8 mouse cellular contexts compared by ENCODE assay signal in genomic region chr2:154593025-154593424, GRCm38 (mm10). TPM values are rescaled to one million over a fixed set of nuclear protein-coding genes. Genes with fewer than 3 reads are reported as not detected.
DNase-seq lines count a peak whose midpoint lies in the region; ATAC-seq lines count a peak whose summit lies in the region.

No protein-coding gene starts in this region.

- DNase-seq in cerebellum, adult 8-10 months, result peak; percentile 23
- no peak for DNase-seq in cerebellum, adult 9-10 months
- DNase-seq in limb, embryonic 11.5 days (ENCODE audit: low spot score), result peak; percentile 36
- DNase-seq in limb, embryonic 10.5 days (ENCODE audit: low spot score), result no peak
- no peak for DNase-seq in frontal cortex, postnatal 25 days (ENCODE audit: low spot score in 2 of 2)

- H3K4me3 ChIP-seq in limb, embryonic 11.5 days (ENCODE audit: low read depth, low read length), result no peak overlapping the region
- H3K4me3 ChIP-seq in limb, embryonic 10.5 days, result no peak overlapping the region
- H3K4me3 ChIP-seq in midbrain, embryonic 16.5 days (ENCODE audit: low read depth, low read length), result no peak overlapping the region

- no peaks in the 10 kb centered on the region for H3K4me1 ChIP-seq in limb, embryonic 11.5 days (ENCODE audit: control insufficient read depth, insufficient read depth, low read length)
- no peaks in the 10 kb centered on the region for H3K4me1 ChIP-seq in limb, embryonic 10.5 days
- H3K4me1 ChIP-seq in midbrain, embryonic 16.5 days (ENCODE audit: control insufficient read depth, insufficient read depth, low read length), result no peaks in the 10 kb centered on the region

- H3K9ac ChIP-seq in limb, embryonic 11.5 days (ENCODE audit: low read length), result no peak overlapping the region
- no peak overlapping the region for H3K9ac ChIP-seq in midbrain, embryonic 16.5 days (ENCODE audit: low read depth, low read length)

- no peak overlapping the region for H3K27ac ChIP-seq in limb, embryonic 11.5 days (replicated peaks; ENCODE audit: low read depth, low read length)
- H3K27ac ChIP-seq in limb, embryonic 10.5 days, result no peak overlapping the region
- no peak overlapping the region for H3K27ac ChIP-seq in midbrain, embryonic 16.5 days (ENCODE audit: low read length)

- H3K36me3 ChIP-seq in limb, embryonic 11.5 days (ENCODE audit: control insufficient read depth, insufficient read depth, low read length), result no peaks in the 10 kb centered on the region
- peaks cover 3% of the 10 kb centered on the region for H3K36me3 ChIP-seq in limb, embryonic 10.5 days
- H3K36me3 ChIP-seq in midbrain, embryonic 16.5 days (ENCODE audit: control insufficient read depth, insufficient read depth, low read length), result no peaks in the 10 kb centered on the region; the same call in 1 of the 2 replicates

- H3K27me3 ChIP-seq in limb, embryonic 11.5 days (ENCODE audit: control insufficient read depth, insufficient read depth, low read length), result no peaks in the 10 kb centered on the region
- no peaks in the 10 kb centered on the region for H3K27me3 ChIP-seq in limb, embryonic 10.5 days (ENCODE audit: low read depth, poor library complexity, severe bottlenecking)
- H3K27me3 ChIP-seq in midbrain, embryonic 16.5 days (ENCODE audit: control insufficient read depth, insufficient read depth, low read depth, low read length), result no peaks in the 10 kb centered on the region

- peaks cover 2% of the 10 kb centered on the region; the same call in 1 of the 2 replicates for H3K9me3 ChIP-seq in limb, embryonic 11.5 days (ENCODE audit: control insufficient read depth, low read length)
- H3K9me3 ChIP-seq in limb, embryonic 10.5 days (replicated peaks), result no peaks in the 10 kb centered on the region
- H3K9me3 ChIP-seq in midbrain, embryonic 16.5 days (replicated peaks; ENCODE audit: control insufficient read depth, low read length, poor library complexity, severe bottlenecking), result no peaks in the 10 kb centered on the region

- no peak for ATAC-seq in limb, embryonic 11.5 days (ENCODE audit: insufficient number of reproducible peaks, low FRiP score, low TSS enrichment, low read depth)
- ATAC-seq in granulocyte monocyte progenitor cell, adult 5-6 weeks (replicated peaks; ENCODE audit: poor library complexity, severe bottlenecking), result peak; percentile 69
- peak; percentile 66; the same call in 1 of the 2 replicates for ATAC-seq in neutrophil, adult 5-6 weeks (ENCODE audit: extremely low read depth, insufficient number of reproducible peaks, low FRiP score, poor library complexity, severe bottlenecking)
- ATAC-seq in midbrain, embryonic 16.5 days, result no peak

- WGBS in limb, embryonic 11.5 days, result 70% methylated on average over 3 of the region's 3 CpGs
- 75% methylated on average over 3 of the region's 3 CpGs for WGBS in limb, embryonic 10.5 days
- WGBS in midbrain, embryonic 16.5 days, result 69% methylated on average over 3 of the region's 3 CpGs

- H3K4me2 ChIP-seq in limb, embryonic 11.5 days (ENCODE audit: low read depth, severe bottlenecking), result no peak overlapping the region
- H3K4me2 ChIP-seq in midbrain, embryonic 16.5 days (ENCODE audit: low read length), result no peak overlapping the region

RNA-seq across cellular contexts. Expression of gene Pxmp4, which starts 10.5 kb away (rescaled TPM):
- 13.5 and 15.9 TPM in 2 replicates for polyA plus RNA-seq in limb, embryonic 11.5 days (2014; fragmentation: Nextera tagmentation; extraction: Ambion mirVana)
- polyA plus RNA-seq in limb, embryonic 10.5 days (2016; fragmentation: Nextera tagmentation; extraction: Ambion mirVana), result 11.4 and 14.5 TPM in 2 replicates
- total RNA-seq in granulocyte monocyte progenitor cell, adult 5-6 weeks (2014; fragmentation: Nextera tagmentation), result 8.4 and 15.5 TPM in 2 replicates
- 11.5 and 15.2 TPM in 2 replicates for total RNA-seq in granulocyte monocyte progenitor cell, adult 5-6 weeks (2017)
- 7.4 and 10.9 TPM in 2 replicates for total RNA-seq in neutrophil, adult 5-6 weeks (2017)
- polyA plus RNA-seq in midbrain, embryonic 16.5 days (2015; fragmentation: Nextera tagmentation; extraction: Ambion mirVana), result 14.1 and 15.9 TPM in 2 replicates

RNA-seq across cellular contexts. Expression of gene Zfp341, which starts 20.1 kb away (rescaled TPM):
- 0.91 and 1.2 TPM in 2 replicates for polyA plus RNA-seq in limb, embryonic 11.5 days (2014; fragmentation: Nextera tagmentation; extraction: Ambion mirVana)
- polyA plus RNA-seq in limb, embryonic 10.5 days (2016; fragmentation: Nextera tagmentation; extraction: Ambion mirVana), result 1.1 TPM in 2 replicates
- 1.2 and 1.7 TPM in 2 replicates for total RNA-seq in granulocyte monocyte progenitor cell, adult 5-6 weeks (2014; fragmentation: Nextera tagmentation)
- 0.77 and 1.3 TPM in 2 replicates for total RNA-seq in granulocyte monocyte progenitor cell, adult 5-6 weeks (2017)
- total RNA-seq in neutrophil, adult 5-6 weeks (2017), result 3.3 and 4.3 TPM in 2 replicates
- 2.3 TPM in 2 replicates for polyA plus RNA-seq in midbrain, embryonic 16.5 days (2015; fragmentation: Nextera tagmentation; extraction: Ambion mirVana)

RNA-seq across cellular contexts. Expression of gene 4930519P11Rik, which starts 20.2 kb away (rescaled TPM):
- 0.43 and 0.67 TPM in 2 replicates for polyA plus RNA-seq in limb, embryonic 11.5 days (2014; fragmentation: Nextera tagmentation; extraction: Ambion mirVana)
- polyA plus RNA-seq in limb, embryonic 10.5 days (2016; fragmentation: Nextera tagmentation; extraction: Ambion mirVana), result 0.34 and 0.64 TPM in 2 replicates
- not detected in 2 replicates for total RNA-seq in granulocyte monocyte progenitor cell, adult 5-6 weeks (2014; fragmentation: Nextera tagmentation)
- total RNA-seq in granulocyte monocyte progenitor cell, adult 5-6 weeks (2017), result 0.52 TPM in 1 of 2 replicates, not detected in the other
- total RNA-seq in neutrophil, adult 5-6 weeks (2017), result 4.8 and 5.4 TPM in 2 replicates
- polyA plus RNA-seq in midbrain, embryonic 16.5 days (2015; fragmentation: Nextera tagmentation; extraction: Ambion mirVana), result 0.41 and 0.63 TPM in 2 replicates

RNA-seq across cellular contexts. Expression of gene E2f1, which starts 23.3 kb away (rescaled TPM):
- polyA plus RNA-seq in limb, embryonic 11.5 days (2014; fragmentation: Nextera tagmentation; extraction: Ambion mirVana), result 8.9 and 10.9 TPM in 2 replicates
- 25.4 and 27.3 TPM in 2 replicates for polyA plus RNA-seq in limb, embryonic 10.5 days (2016; fragmentation: Nextera tagmentation; extraction: Ambion mirVana)
- total RNA-seq in granulocyte monocyte progenitor cell, adult 5-6 weeks (2014; fragmentation: Nextera tagmentation), result 32.0 and 45.2 TPM in 2 replicates
- total RNA-seq in granulocyte monocyte progenitor cell, adult 5-6 weeks (2017), result 7.5 and 9.9 TPM in 2 replicates
- 0.98 and 1.5 TPM in 2 replicates for total RNA-seq in neutrophil, adult 5-6 weeks (2017)
- polyA plus RNA-seq in midbrain, embryonic 16.5 days (2015; fragmentation: Nextera tagmentation; extraction: Ambion mirVana), result 3.2 and 4.2 TPM in 2 replicates

RNA-seq across cellular contexts. Expression of gene Necab3, which starts 34.3 kb away (rescaled TPM):
- 1.4 and 1.5 TPM in 2 replicates for polyA plus RNA-seq in limb, embryonic 11.5 days (2014; fragmentation: Nextera tagmentation; extraction: Ambion mirVana)
- 2.0 and 2.1 TPM in 2 replicates for polyA plus RNA-seq in limb, embryonic 10.5 days (2016; fragmentation: Nextera tagmentation; extraction: Ambion mirVana)
- 1.8 and 7.0 TPM in 2 replicates for total RNA-seq in granulocyte monocyte progenitor cell, adult 5-6 weeks (2014; fragmentation: Nextera tagmentation)
- 2.4 TPM in 1 of 2 replicates, not detected in the other for total RNA-seq in granulocyte monocyte progenitor cell, adult 5-6 weeks (2017)
- total RNA-seq in neutrophil, adult 5-6 weeks (2017), result not detected in 2 replicates
- polyA plus RNA-seq in midbrain, embryonic 16.5 days (2015; fragmentation: Nextera tagmentation; extraction: Ambion mirVana), result 18.5 and 19.9 TPM in 2 replicates

Comparison
In these comparisons a context has a peak if more than half of its experiments do, and no peak if none do; other contexts are left out.
1. DNase-seq: peak in cerebellum, adult 8-10 months (single experiment) and limb, embryonic 11.5 days (single experiment); none in cerebellum, adult 9-10 months (single experiment), limb, embryonic 10.5 days (single experiment) and frontal cortex, postnatal 25 days (0 of 2).
2. ATAC-seq: peak in granulocyte monocyte progenitor cell, adult 5-6 weeks (single experiment) and neutrophil, adult 5-6 weeks (single experiment); none in limb, embryonic 11.5 days (single experiment) and midbrain, embryonic 16.5 days (single experiment).